Mouse (Mus musculus): Measurements from ENCODE around the gene 1700024B05Rik. TPM values are rescaled to one million over a fixed set of nuclear protein-coding genes. Genes with fewer than 3 reads are reported as not detected.

The 1700024B05Rik gene
- polyA plus RNA-seq, 1 experiment from 2014 or later: not detected

Other genes starting within 250 kb of the 1700024B05Rik start
- not detected in 2 replicates for gene Gm8068, start 242.1 kb upstream of the 1700024B05Rik start, polyA plus RNA-seq (2014; fragmentation: Nextera tagmentation; extraction: Ambion mirVana)
- gene Gm7929, start 193.4 kb upstream of the 1700024B05Rik start, polyA plus RNA-seq (2014; fragmentation: Nextera tagmentation; extraction: Ambion mirVana): not detected in 2 replicates
- gene Gm47189, start 171.6 kb upstream of the 1700024B05Rik start, polyA plus RNA-seq (2014; fragmentation: Nextera tagmentation; extraction: Ambion mirVana): not detected in 2 replicates
- not detected in 2 replicates for gene Gm7980, start 36.7 kb upstream of the 1700024B05Rik start, polyA plus RNA-seq (2014; fragmentation: Nextera tagmentation; extraction: Ambion mirVana)
- not detected in 2 replicates for gene 1700049E17Rik1, start 19.0 kb upstream of the 1700024B05Rik start, polyA plus RNA-seq (2014; fragmentation: Nextera tagmentation; extraction: Ambion mirVana)
- not detected in 2 replicates for gene Gm6401, start 23.9 kb downstream of the 1700024B05Rik start, polyA plus RNA-seq (2014; fragmentation: Nextera tagmentation; extraction: Ambion mirVana)
- not detected in 2 replicates for gene Gm3543, start 39.3 kb downstream of the 1700024B05Rik start, polyA plus RNA-seq (2014; fragmentation: Nextera tagmentation; extraction: Ambion mirVana)
- not detected in 2 replicates for gene Gm7951, start 173.4 kb downstream of the 1700024B05Rik start, polyA plus RNA-seq (2014; fragmentation: Nextera tagmentation; extraction: Ambion mirVana)
- not detected in 2 replicates for gene Gm17027, start 218.6 kb downstream of the 1700024B05Rik start, polyA plus RNA-seq (2014; fragmentation: Nextera tagmentation; extraction: Ambion mirVana)
- gene Gm3573, start 246.8 kb downstream of the 1700024B05Rik start, polyA plus RNA-seq (2014; fragmentation: Nextera tagmentation; extraction: Ambion mirVana): not detected in 2 replicates